Mouse (Mus musculus): ENCODE measurements around the gene Rnf169.

Rnf169 gene

GRCm38 (mm10) chr7:99979546-99980131, 609 bp downstream of the Rnf169 start:
- DNase-seq (ENCODE audit: low spot score), result peak; percentile 70

GRCm38 (mm10) chr7:99979081-99979480, 1.2 kb downstream of the Rnf169 start:
- DNase-seq (ENCODE audit: low spot score), result no peak

GRCm38 (mm10) chr7:99978041-99978440, 2.2 kb downstream of the Rnf169 start:
- DNase-seq (ENCODE audit: low spot score), result no peak

GRCm38 (mm10) chr7:99975819-99976575, 4.3 kb downstream of the Rnf169 start:
- DNase-seq (ENCODE audit: low spot score), result no peak

- DNase-seq (ENCODE audit: low spot score), result no peak
Observed at GRCm38 (mm10) chr7:99974208-99974970, 5.9 kb downstream of the Rnf169 start.

- DNase-seq (ENCODE audit: low spot score), result peak; percentile 16
Observed at GRCm38 (mm10) chr7:99972912-99973311, 7.3 kb downstream of the Rnf169 start.

- no peak for DNase-seq (ENCODE audit: low spot score)
Observed at GRCm38 (mm10) chr7:99971926-99972325, 8.3 kb downstream of the Rnf169 start.

GRCm38 (mm10) chr7:99969151-99969550, 11.1 kb downstream of the Rnf169 start:
- no peak for DNase-seq (ENCODE audit: low spot score)

- DNase-seq (ENCODE audit: low spot score), result peak; percentile 33
Observed at GRCm38 (mm10) chr7:99966011-99966721, 14.1 kb downstream of the Rnf169 start.

GRCm38 (mm10) chr7:99965020-99965841, 15.0 kb downstream of the Rnf169 start:
- DNase-seq (ENCODE audit: low spot score), result no peak

- no peak for DNase-seq (ENCODE audit: low spot score)
Observed at GRCm38 (mm10) chr7:99963237-99963860, 16.9 kb downstream of the Rnf169 start.

GRCm38 (mm10) chr7:99962536-99963236, 17.6 kb downstream of the Rnf169 start:
- DNase-seq (ENCODE audit: low spot score), result no peak

- no peak for DNase-seq (ENCODE audit: low spot score)
Observed at GRCm38 (mm10) chr7:99961518-99961917, 18.7 kb downstream of the Rnf169 start.

- peak; percentile 13 for DNase-seq (ENCODE audit: low spot score)
Observed at GRCm38 (mm10) chr7:99960571-99960970, 19.7 kb downstream of the Rnf169 start.

GRCm38 (mm10) chr7:99957226-99957965, 22.9 kb downstream of the Rnf169 start:
- DNase-seq (ENCODE audit: low spot score), result peak; percentile 17

- DNase-seq (ENCODE audit: low spot score), result no peak
Observed at GRCm38 (mm10) chr7:99956095-99956494, 24.2 kb downstream of the Rnf169 start.

- DNase-seq (ENCODE audit: low spot score), result no peak
Observed at GRCm38 (mm10) chr7:99954212-99954611, 26.0 kb downstream of the Rnf169 start.

- DNase-seq (ENCODE audit: low spot score), result no peak
Observed at GRCm38 (mm10) chr7:99953442-99954098, 26.7 kb downstream of the Rnf169 start.

- peak; percentile 45 for DNase-seq (ENCODE audit: low spot score)
Observed at GRCm38 (mm10) chr7:99947329-99947728, 32.9 kb downstream of the Rnf169 start.
